Mouse (Mus musculus) intestine, embryonic 14.5 days (tissue): ENCODE results near the gene Pnpla1. TPM values are rescaled to one million over a fixed set of nuclear protein-coding genes. Genes with fewer than 3 reads are reported as not detected.
"Not testable (repeated sequence)": the region's sequence is repeated elsewhere in the genome, so short reads cannot be mapped to it uniquely, and the experiment has no call there.

Experiments
- ATAC-seq: fragments of 200-750 bp; cut with Nextera tagmentation; replicated peaks from 2 replicates; pipeline ENCODE4 v1.8.0; 2017; ENCODE audit warnings: low read depth, moderate number of reproducible peaks, moderate TSS enrichment, moderate library complexity; ENCODE audit not compliant: low FRiP score, low TSS enrichment
- DNase-seq: peaks from one replicate; pipeline ENCODE4 v3.0.0-alpha.2; 2018; ENCODE audit warnings: low spot score
- H3K27ac ChIP-seq: fragments of 300-500 bp; sonication (generic); 2 replicates; pipeline ENCODE4 v1.5.1; 2014; ENCODE audit warnings: low read depth, mild to moderate bottlenecking, control low read depth
- H3K27me3 ChIP-seq: fragments of 300-500 bp; sonication (generic); replicated peaks from 2 replicates; pipeline ENCODE4 v1.6.1; 2014; ENCODE audit warnings: low read length, control low read depth; ENCODE audit not compliant: control insufficient read depth, insufficient read depth
- H3K36me3 ChIP-seq: fragments of 300-500 bp; sonication (generic); 2 replicates; pipeline ENCODE4 v1.6.1; 2014; ENCODE audit warnings: low read length, control low read depth; ENCODE audit not compliant: control insufficient read depth, insufficient read depth
- H3K4me1 ChIP-seq: fragments of 300-500 bp; sonication (generic); replicated peaks from 2 replicates; pipeline ENCODE4 v1.6.1; 2014; ENCODE audit warnings: low read length, control low read depth, mixed read lengths; ENCODE audit not compliant: control insufficient read depth, insufficient read depth
- H3K4me2 ChIP-seq: fragments of 300-500 bp; sonication (generic); 2 replicates; pipeline ENCODE4 v1.6.1; 2014; ENCODE audit warnings: low read length
- H3K4me3 ChIP-seq: fragments of 300-500 bp; sonication (generic); 2 replicates; pipeline ENCODE4 v1.5.1; 2014; ENCODE audit warnings: low read depth, low read length, control low read depth, mixed read lengths
- H3K9ac ChIP-seq: fragments of 300-500 bp; sonication (generic); 2 replicates; pipeline ENCODE4 v1.6.1; 2014; ENCODE audit warnings: mild to moderate bottlenecking, low read length
- H3K9me3 ChIP-seq: fragments of 300-500 bp; sonication (generic); 2 replicates; pipeline ENCODE4 v1.6.1; 2016; ENCODE audit warnings: low read length, control low read depth; ENCODE audit not compliant: control insufficient read depth
- WGBS: fragments of 180-500 bp; shearing (Covaris S2); extraction: QIAGEN DNeasy Blood & Tissue Kit; methylation state at CpG from one replicate; pipeline ENCODE4 v1.1.7; 2014; 5-methylcytosine and 5-hydroxymethylcytosine counted together
- polyA plus RNA-seq: library from polyadenylated mRNA; unstranded; fragments of >200 nt; fragmentation: Nextera tagmentation; extraction: Ambion mirVana; gene quantifications from 2 replicates; pipeline ENCODE4 v1.2.1, GENCODE M21; 2014

Pnpla1 gene
- 0.76 and 1.1 TPM in 2 replicates for polyA plus RNA-seq

DNA sequence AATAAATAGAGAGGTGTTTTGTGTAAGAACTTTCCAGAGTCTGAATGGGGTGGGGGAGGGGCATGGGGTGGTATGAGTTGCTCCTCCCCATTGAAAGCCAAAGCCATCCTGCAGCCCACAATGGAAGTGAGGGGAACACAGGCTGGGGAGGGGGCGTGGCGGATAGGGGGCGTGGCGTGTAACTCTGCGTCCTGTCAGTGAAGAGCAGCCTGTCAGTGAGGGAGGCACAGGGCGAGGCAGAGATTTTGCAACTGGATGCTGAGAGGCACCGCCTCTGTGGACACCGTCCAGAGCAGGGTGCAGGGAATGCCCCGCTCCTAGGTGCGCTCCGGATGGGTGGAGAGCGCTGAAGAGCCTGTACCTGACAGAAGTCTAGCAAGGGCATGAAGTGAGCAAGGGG lies at the start of gene Pnpla1:
Pnpla1 (plus strand) TSS at position 207 of the 400 bp plus-strand sequence.
- Histone ChIP-seq H3K9ac (no peak within 1 kb of the TSS), H3K4me1 (no peaks in the 10 kb centered on the region), H3K4me2 (no peak within 1 kb of the TSS), H3K9me3 (peaks cover 13% of the 10 kb centered on the region), H3K27ac (no peak within 1 kb of the TSS), H3K36me3 (no peaks in the 10 kb centered on the region), H3K4me3 (no peak within 1 kb of the TSS), H3K27me3 (no peaks in the 10 kb centered on the region)
- 40% methylated on average over 12 of the region's 12 CpGs for WGBS
- peak; percentile 33; the same call in 1 of the 2 replicates for ATAC-seq
- DNase-seq = no peak

DNA sequence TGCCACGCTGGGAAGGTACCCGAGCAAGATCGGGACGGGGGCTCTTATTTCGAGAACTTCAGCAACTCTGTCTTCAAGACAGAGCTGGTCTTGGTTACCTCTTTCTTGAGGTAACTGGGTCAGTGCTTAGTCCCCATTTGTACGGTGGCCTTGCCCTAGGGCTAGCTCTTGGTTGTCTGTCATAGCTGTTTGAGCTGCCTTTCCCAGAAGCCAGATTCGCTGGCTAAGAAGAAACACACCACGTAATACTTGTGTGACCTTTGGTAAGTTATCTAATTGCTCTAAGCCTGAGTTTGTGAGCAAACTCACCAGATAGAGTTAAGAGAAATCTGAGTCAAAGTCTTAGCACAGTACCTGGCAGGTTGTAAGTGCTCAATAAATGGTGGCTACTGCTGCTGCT lies 49.5 kb upstream of the Pnpla1 start:
- Histone ChIP-seq H3K9ac (no peak overlapping the region), H3K4me3 (no peak overlapping the region), H3K4me2 (no peak overlapping the region), H3K36me3 (peaks cover 72% of the 10 kb centered on the region), H3K27me3 (no peaks in the 10 kb centered on the region), H3K27ac (no peak overlapping the region), H3K4me1 (no peaks in the 10 kb centered on the region), H3K9me3 (no peaks in the 10 kb centered on the region)
- ATAC-seq (no peak), DNase-seq (no peak)
- 92% methylated on average over 8 of the region's 8 CpGs for WGBS

GRCm38 (mm10) chr17:28809175-28809831 lies 48.9 kb upstream of the Pnpla1 start:
- H3K9ac ChIP-seq = no peak overlapping the region
- no peak overlapping the region for H3K27ac ChIP-seq
- no peak overlapping the region for H3K4me2 ChIP-seq
- WGBS = 90% methylated on average over 10 of the region's 10 CpGs
- H3K9me3 ChIP-seq = no peaks in the 10 kb centered on the region
- DNase-seq = no peak
- H3K4me1 ChIP-seq = no peaks in the 10 kb centered on the region
- peaks cover 75% of the 10 kb centered on the region for H3K36me3 ChIP-seq
- ATAC-seq = no peak
- no peak overlapping the region for H3K4me3 ChIP-seq
- no peaks in the 10 kb centered on the region for H3K27me3 ChIP-seq

GRCm38 (mm10) chr17:28812345-28812744 lies 45.9 kb upstream of the Pnpla1 start:
- H3K4me1 ChIP-seq = no peaks in the 10 kb centered on the region
- H3K4me2 ChIP-seq = no peak overlapping the region
- ATAC-seq = peak; percentile 29; the same call in 1 of the 2 replicates
- no peak for DNase-seq
- no peak overlapping the region for H3K9ac ChIP-seq
- no peaks in the 10 kb centered on the region for H3K9me3 ChIP-seq
- no peak overlapping the region for H3K27ac ChIP-seq
- peaks cover 82% of the 10 kb centered on the region for H3K36me3 ChIP-seq
- no peaks in the 10 kb centered on the region for H3K27me3 ChIP-seq
- no peak overlapping the region for H3K4me3 ChIP-seq
- 88% methylated on average over 10 of the region's 10 CpGs for WGBS

DNA sequence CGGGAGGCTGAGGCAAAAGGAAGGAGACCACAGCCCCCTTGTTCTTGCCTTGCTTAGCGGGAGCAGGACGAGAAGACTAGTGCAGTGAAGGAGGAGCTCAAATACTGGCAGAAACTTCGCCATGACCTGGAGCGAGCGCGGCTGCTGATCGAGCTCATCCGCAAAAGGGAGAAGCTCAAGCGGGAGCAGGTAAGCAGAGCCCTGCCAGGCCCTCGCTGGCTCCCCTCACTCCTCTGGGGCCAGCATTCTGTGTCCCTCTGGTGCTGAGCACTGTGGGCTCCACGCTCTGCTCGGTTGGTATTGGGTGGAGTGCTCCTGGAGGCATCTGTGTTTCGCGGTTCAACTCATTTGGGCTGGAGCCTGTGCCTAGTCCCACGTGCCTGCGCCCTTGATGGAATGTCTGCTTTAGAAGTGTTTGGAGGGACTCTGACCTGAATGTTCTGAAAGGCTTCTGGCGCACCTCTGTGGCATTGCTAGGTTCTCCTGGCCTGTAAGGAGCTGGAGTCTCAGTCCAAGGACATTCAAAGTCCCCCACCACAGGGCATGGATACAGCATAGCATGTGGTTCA lies 43.6 kb upstream of the Pnpla1 start:
- no peaks in the 10 kb centered on the region for H3K27me3 ChIP-seq
- no peak overlapping the region for H3K27ac ChIP-seq
- ATAC-seq (no peak), DNase-seq (no peak)
- no peaks in the 10 kb centered on the region for H3K4me1 ChIP-seq
- H3K36me3 ChIP-seq = peaks cover 86% of the 10 kb centered on the region
- H3K4me3 ChIP-seq = no peak overlapping the region
- 91% methylated on average over 18 of the region's 18 CpGs for WGBS
- H3K9me3 ChIP-seq = no peaks in the 10 kb centered on the region
- H3K4me2 ChIP-seq = no peak overlapping the region
- no peak overlapping the region for H3K9ac ChIP-seq

DNA sequence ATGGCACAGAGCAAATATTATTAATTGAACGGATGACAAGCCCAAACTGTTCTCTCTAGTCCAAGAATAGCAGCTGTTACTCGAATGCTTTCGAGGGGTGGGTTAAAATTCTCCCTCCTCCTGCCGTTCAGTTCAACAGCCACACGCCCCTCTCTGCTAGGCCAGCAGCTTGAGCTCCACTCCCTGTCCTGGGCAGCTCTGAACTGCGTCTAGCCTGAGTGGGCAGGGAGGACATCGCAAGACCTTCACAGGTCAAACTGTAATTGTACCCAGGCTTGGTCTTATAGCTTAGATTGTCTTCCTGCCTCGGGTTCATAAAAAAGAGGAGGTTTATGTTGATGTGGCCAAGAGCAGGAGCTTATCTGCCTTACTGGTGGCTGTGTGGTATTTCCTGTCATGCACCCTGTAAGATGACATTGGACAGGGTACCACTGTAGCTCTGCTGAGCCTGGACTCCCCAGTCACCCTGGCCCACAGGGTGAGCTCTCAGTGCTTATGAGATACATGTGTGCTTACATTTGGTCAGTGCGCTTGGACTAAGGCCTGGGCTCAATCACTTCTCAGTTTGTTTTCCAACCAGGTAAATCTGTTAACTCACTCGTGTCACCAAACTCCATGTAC lies 42.7 kb upstream of the Pnpla1 start:
- no peak for DNase-seq
- 66% methylated on average over 10 of the region's 10 CpGs for WGBS
- H3K36me3 ChIP-seq = peaks cover 85% of the 10 kb centered on the region
- H3K27me3 ChIP-seq = no peaks in the 10 kb centered on the region
- no peak for ATAC-seq
- H3K9me3 ChIP-seq = no peaks in the 10 kb centered on the region
- no peaks in the 10 kb centered on the region for H3K4me1 ChIP-seq
- H3K9ac ChIP-seq = no peak overlapping the region
- no peak overlapping the region for H3K4me2 ChIP-seq
- no peak overlapping the region for H3K27ac ChIP-seq
- no peak overlapping the region for H3K4me3 ChIP-seq

DNA sequence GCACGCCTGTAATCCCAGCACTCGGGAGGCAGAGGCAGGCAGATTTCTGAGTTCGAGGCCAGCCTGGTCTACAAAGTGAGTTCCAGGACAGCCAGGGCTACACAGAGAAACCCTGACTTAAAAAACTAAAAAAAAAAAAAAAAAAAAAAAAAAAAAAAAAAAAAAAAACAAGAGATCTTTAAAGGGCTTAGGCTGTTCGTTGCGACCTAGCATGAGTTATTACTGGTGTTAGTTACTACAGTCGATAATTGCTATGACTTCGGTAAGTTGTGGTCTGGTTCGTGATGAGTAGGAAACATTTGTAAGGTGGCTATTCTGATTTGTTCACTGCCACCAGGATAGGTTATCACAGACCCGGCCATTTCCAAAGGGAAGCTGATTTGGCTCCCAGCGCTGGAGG lies 41.9 kb upstream of the Pnpla1 start:
- not testable (repeated sequence) for H3K4me2 ChIP-seq, H3K4me3 ChIP-seq, DNase-seq, H3K27me3 ChIP-seq, H3K9ac ChIP-seq, H3K27ac ChIP-seq, ATAC-seq, H3K9me3 ChIP-seq, H3K4me1 ChIP-seq
- 94% methylated on average over 10 of the region's 10 CpGs for WGBS
- peaks cover 85% of the 10 kb centered on the region for H3K36me3 ChIP-seq

DNA sequence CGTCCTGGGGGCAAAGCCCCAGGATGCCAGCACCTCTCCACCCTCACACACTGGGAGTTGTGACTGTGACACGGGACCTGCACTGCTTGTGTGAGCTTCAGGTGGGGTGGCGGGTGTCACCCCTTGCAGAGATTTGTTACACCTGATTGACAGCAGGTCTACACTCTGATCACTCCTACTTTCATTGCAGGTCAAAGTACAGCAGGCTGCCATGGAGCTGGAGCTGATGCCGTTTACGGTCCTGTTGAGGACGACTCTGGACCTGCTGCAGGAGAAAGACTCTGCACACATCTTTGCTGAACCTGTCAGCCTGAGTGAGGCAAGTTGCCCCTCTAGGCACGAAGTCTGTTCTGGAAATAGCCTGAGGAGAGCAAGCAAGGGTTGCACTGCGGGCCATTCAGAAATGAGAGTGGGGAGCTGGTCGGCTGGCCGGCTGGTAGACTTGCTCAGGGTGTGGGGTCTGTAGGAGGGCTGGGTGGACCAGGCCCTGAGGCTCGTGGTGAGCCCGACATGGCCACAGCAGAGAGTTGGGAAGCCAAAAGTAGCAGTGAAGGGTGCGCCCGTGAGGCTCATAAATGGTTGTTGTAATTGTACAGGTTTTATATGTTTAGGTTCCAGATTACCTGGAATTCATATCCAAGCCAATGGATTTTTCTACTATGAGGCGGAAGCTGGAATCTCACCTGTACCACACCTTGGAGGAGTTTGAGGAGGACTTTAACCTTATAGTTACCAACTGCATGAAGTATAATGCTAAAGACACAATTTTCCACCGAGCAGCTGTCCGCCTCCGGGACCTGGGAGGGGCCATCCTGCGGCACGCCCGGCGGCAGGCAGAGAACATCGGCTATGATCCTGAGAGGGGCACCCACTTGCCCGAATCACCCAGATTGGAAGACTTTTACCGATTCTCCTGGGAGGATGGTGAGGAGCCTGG lies 41.1 kb upstream of the Pnpla1 start:
- Histone ChIP-seq H3K4me1 (no peaks in the 10 kb centered on the region), H3K9me3 (no peaks in the 10 kb centered on the region), H3K27ac (0 out of 2 replicates have a peak overlapping the region, but pooled peaks have one; percentile 16), H3K4me2 (no peak overlapping the region), H3K4me3 (no peak overlapping the region), H3K36me3 (peaks cover 94% of the 10 kb centered on the region), H3K27me3 (no peaks in the 10 kb centered on the region), H3K9ac (no peak overlapping the region)
- 88% methylated on average over 25 of the region's 25 CpGs for WGBS
- DNase-seq (no peak), ATAC-seq (no peak)
